Mouse (Mus musculus) stomach, postnatal 0 days (tissue): Measurements from ENCODE around the gene Zfp266. TPM values are rescaled to one million over a fixed set of nuclear protein-coding genes. Genes with fewer than 3 reads are reported as not detected.

Experiments used
- ATAC-seq: fragments of 200-750 bp; cut with Nextera tagmentation; 2 replicates; pipeline ENCODE4 v1.8.0; 2017; ENCODE audit not compliant: low FRiP score, low TSS enrichment
- DNase-seq: peaks from one replicate; pipeline ENCODE4 v3.0.0-alpha.2; 2016; ENCODE audit warnings: low spot score
- H3K27ac ChIP-seq: fragments of 300-500 bp; sonication (generic); replicated peaks from 2 replicates; pipeline ENCODE4 v1.5.1; 2014; ENCODE audit warnings: mild to moderate bottlenecking, control low read depth
- H3K27me3 ChIP-seq: fragments of 300-500 bp; sonication (generic); 2 replicates; pipeline ENCODE4 v1.6.1; 2014; ENCODE audit warnings: low read length; ENCODE audit not compliant: control insufficient read depth, insufficient read depth
- H3K36me3 ChIP-seq: fragments of 300-500 bp; sonication (generic); 2 replicates; pipeline ENCODE4 v1.6.1; 2014; ENCODE audit warnings: low read length, mixed read lengths; ENCODE audit not compliant: control insufficient read depth, insufficient read depth
- H3K4me1 ChIP-seq: fragments of 300-500 bp; sonication (generic); replicated peaks from 2 replicates; pipeline ENCODE4 v1.6.1; 2014; ENCODE audit warnings: antibody characterized with exemption; ENCODE audit not compliant: control insufficient read depth, insufficient read depth
- H3K4me2 ChIP-seq: fragments of 300-500 bp; sonication (generic); replicated peaks from 2 replicates; pipeline ENCODE4 v1.6.1; 2014; ENCODE audit warnings: low read depth, mild to moderate bottlenecking, control low read depth, moderate library complexity
- H3K4me3 ChIP-seq: fragments of 300-500 bp; sonication (generic); 2 replicates; pipeline ENCODE4 v1.5.1; 2014; ENCODE audit warnings: low read depth, low read length, control low read depth
- H3K9ac ChIP-seq: fragments of 300-500 bp; sonication (generic); 2 replicates; pipeline ENCODE4 v1.6.1; 2014; ENCODE audit warnings: mild to moderate bottlenecking, low read length, control low read depth, mixed read lengths
- H3K9me3 ChIP-seq: fragments of 300-500 bp; sonication (generic); 2 replicates; pipeline ENCODE4 v1.6.1; 2016; ENCODE audit warnings: low read length; ENCODE audit not compliant: control insufficient read depth
- CTCF ChIP-seq: IDR thresholded peaks from 2 replicates; pipeline ENCODE4 v1.5.1; 2016; ENCODE audit warnings: antibody characterized with exemption, low read depth, mild to moderate bottlenecking, moderate library complexity
- EP300 ChIP-seq: optimal IDR thresholded peaks from 2 replicates; pipeline ENCODE3; 2016; ENCODE audit warnings: antibody characterized with exemption
- WGBS: fragments of 180-500 bp; shearing (Covaris S2); extraction: QIAGEN DNeasy Blood & Tissue Kit; methylation state at CpG from one replicate; pipeline ENCODE4 v1.1.7; 2014; 5-methylcytosine and 5-hydroxymethylcytosine counted together
- polyA plus RNA-seq: library from polyadenylated mRNA; unstranded; fragments of >200 nt; fragmentation: Nextera tagmentation; extraction: Ambion mirVana; gene quantifications from 2 replicates; pipeline ENCODE4 v1.2.1, GENCODE M21; 2015

The Zfp266 gene
- polyA plus RNA-seq, 1 experiment from 2014 or later, result 35.2 TPM

GRCm38 (mm10) chr9:20544070-20544821 is 23.0 kb upstream of the Zfp266 start:
- peak; percentile 98 for ATAC-seq
- peak overlapping the region; percentile 92 for H3K27ac ChIP-seq
- peak overlapping the region; percentile 63 for H3K9ac ChIP-seq
- DNase-seq, result peak; percentile 93
- peak; percentile 51 for TF ChIP-seq EP300
- TF ChIP-seq CTCF, result peak; percentile 44
- peak overlapping the region; percentile 64 for H3K4me2 ChIP-seq
- H3K36me3 ChIP-seq, result no peaks in the 10 kb centered on the region
- no peaks in the 10 kb centered on the region for H3K9me3 ChIP-seq
- H3K4me3 ChIP-seq, result peak overlapping the region; percentile 42
- H3K27me3 ChIP-seq, result no peaks in the 10 kb centered on the region
- WGBS, result 2% methylated on average over 43 of the region's 43 CpGs
- H3K4me1 ChIP-seq, result no peaks in the 10 kb centered on the region

GRCm38 (mm10) chr9:20543496-20543895 is 22.3 kb upstream of the Zfp266 start:
- DNase-seq (no peak), ATAC-seq (no peak)
- H3K27me3 ChIP-seq, result no peaks in the 10 kb centered on the region
- WGBS, result 24% methylated on average over 6 of the region's 6 CpGs
- H3K9me3 ChIP-seq, result no peaks in the 10 kb centered on the region
- no peaks in the 10 kb centered on the region for H3K4me1 ChIP-seq
- peak overlapping the region; percentile 64; the same call in 1 of the 2 replicates for H3K4me2 ChIP-seq
- peak overlapping the region; percentile 92 for H3K27ac ChIP-seq
- 0 out of 2 replicates have a peak overlapping the region, but pooled peaks have one; percentile 63 for H3K9ac ChIP-seq
- TF ChIP-seq CTCF (no peak), EP300 (no peak)
- H3K36me3 ChIP-seq, result no peaks in the 10 kb centered on the region
- H3K4me3 ChIP-seq, result no peak overlapping the region

GRCm38 (mm10) chr9:20536598-20536997 is 15.4 kb upstream of the Zfp266 start:
- ATAC-seq, result no peak
- H3K4me2 ChIP-seq, result no peak overlapping the region
- no peaks in the 10 kb centered on the region for H3K36me3 ChIP-seq
- no peak overlapping the region for H3K9ac ChIP-seq
- no peaks in the 10 kb centered on the region for H3K4me1 ChIP-seq
- no peak overlapping the region for H3K27ac ChIP-seq
- H3K9me3 ChIP-seq, result no peaks in the 10 kb centered on the region
- no peak overlapping the region for H3K4me3 ChIP-seq
- TF ChIP-seq CTCF (no peak), EP300 (no peak)
- WGBS, result 76% methylated on average over 2 of the region's 2 CpGs
- DNase-seq, result no peak
- H3K27me3 ChIP-seq, result no peaks in the 10 kb centered on the region

- no peaks in the 10 kb centered on the region for H3K9me3 ChIP-seq
- H3K36me3 ChIP-seq, result no peaks in the 10 kb centered on the region
- H3K4me2 ChIP-seq, result no peak overlapping the region
- H3K27ac ChIP-seq, result no peak overlapping the region
- H3K27me3 ChIP-seq, result no peaks in the 10 kb centered on the region
- TF ChIP-seq EP300, result no peak
- no peak for TF ChIP-seq CTCF
- H3K4me3 ChIP-seq, result no peak overlapping the region
- WGBS, result 74% methylated on average over 8 of the region's 8 CpGs
- no peaks in the 10 kb centered on the region for H3K4me1 ChIP-seq
- H3K9ac ChIP-seq, result no peak overlapping the region
- no peak for ATAC-seq
- no peak for DNase-seq
Observed at GRCm38 (mm10) chr9:20534326-20534926, 13.2 kb upstream of the Zfp266 start.

- Histone ChIP-seq H3K4me1 (peaks cover 2% of the 10 kb centered on the region; the same call in 1 of the 2 replicates), H3K4me2 (peak overlapping the region; percentile 66), H3K4me3 (peak overlapping the region; percentile 87), H3K9ac (peak overlapping the region; percentile 94), H3K27me3 (no peaks in the 10 kb centered on the region), H3K27ac (peak overlapping the region; percentile 98), H3K9me3 (no peaks in the 10 kb centered on the region), H3K36me3 (no peaks in the 10 kb centered on the region)
- no peak for TF ChIP-seq CTCF
- TF ChIP-seq EP300, result no peak
- DNase-seq (no peak), ATAC-seq (no peak)
- 0% methylated on average over 17 of the region's 17 CpGs for WGBS
Observed at GRCm38 (mm10) chr9:20520531-20521210, 546 bp downstream of the Zfp266 start.
